Mouse (Mus musculus) embryonic facial prominence, embryonic 14.5 days (tissue): ENCODE measurements around the gene Tmem45a. TPM values are rescaled to one million over a fixed set of nuclear protein-coding genes. Genes with fewer than 3 reads are reported as not detected.

ENCODE experiments used
- ATAC-seq: fragments of 200-750 bp; cut with Nextera tagmentation; 2 replicates; pipeline ENCODE4 v1.8.0; 2017; ENCODE audit warnings: low read depth, moderate number of reproducible peaks, moderate TSS enrichment
- DNase-seq: peaks from one replicate; pipeline ENCODE4 v3.0.0-alpha.2; 2015; ENCODE audit warnings: low spot score
- H3K27ac ChIP-seq: fragments of 300-500 bp; sonication (generic); replicated peaks from 2 replicates; pipeline ENCODE4 v1.5.1; 2014; ENCODE audit warnings: low read depth, mild to moderate bottlenecking, low read length, moderate library complexity
- H3K27me3 ChIP-seq: fragments of 300-500 bp; sonication (generic); replicated peaks from 2 replicates; pipeline ENCODE4 v1.6.1; 2014; ENCODE audit warnings: low read length; ENCODE audit not compliant: control insufficient read depth, insufficient read depth
- H3K36me3 ChIP-seq: fragments of 300-500 bp; sonication (generic); 2 replicates; pipeline ENCODE4 v1.6.1; 2014; ENCODE audit warnings: low read length, mixed read lengths; ENCODE audit not compliant: control insufficient read depth, insufficient read depth
- H3K4me1 ChIP-seq: fragments of 300-500 bp; sonication (generic); 2 replicates; pipeline ENCODE4 v1.6.1; 2014; ENCODE audit warnings: antibody characterized with exemption, low read length; ENCODE audit not compliant: control insufficient read depth, insufficient read depth
- H3K4me2 ChIP-seq: fragments of 300-500 bp; sonication (generic); 2 replicates; pipeline ENCODE4 v1.6.1; 2014; ENCODE audit warnings: low read depth, mild to moderate bottlenecking, low read length, moderate library complexity, mixed read lengths
- H3K4me3 ChIP-seq: fragments of 300-500 bp; sonication (generic); 2 replicates; pipeline ENCODE4 v1.5.1; 2014; ENCODE audit warnings: low read depth, mild to moderate bottlenecking, low read length
- H3K9ac ChIP-seq: fragments of 300-500 bp; sonication (generic); 2 replicates; pipeline ENCODE4 v1.6.1; 2014; ENCODE audit warnings: low read depth, mild to moderate bottlenecking, low read length, moderate library complexity, mixed read lengths
- H3K9me3 ChIP-seq: fragments of 300-500 bp; sonication (generic); 2 replicates; pipeline ENCODE4 v1.6.1; 2016; ENCODE audit warnings: low read length; ENCODE audit not compliant: control insufficient read depth
- WGBS: fragments of 180-500 bp; shearing (Covaris S2); extraction: QIAGEN DNeasy Blood & Tissue Kit; methylation state at CpG from one replicate; pipeline ENCODE4 v1.1.7; 2014; 5-methylcytosine and 5-hydroxymethylcytosine counted together
- polyA plus RNA-seq: library from polyadenylated mRNA; unstranded; fragments of >200 nt; fragmentation: Nextera tagmentation; extraction: Ambion mirVana; gene quantifications from 2 replicates; pipeline ENCODE4 v1.2.1, GENCODE M21; 2014

Tmem45a gene
- polyA plus RNA-seq, 1 experiment from 2014 or later: 71.5 TPM

DNA sequence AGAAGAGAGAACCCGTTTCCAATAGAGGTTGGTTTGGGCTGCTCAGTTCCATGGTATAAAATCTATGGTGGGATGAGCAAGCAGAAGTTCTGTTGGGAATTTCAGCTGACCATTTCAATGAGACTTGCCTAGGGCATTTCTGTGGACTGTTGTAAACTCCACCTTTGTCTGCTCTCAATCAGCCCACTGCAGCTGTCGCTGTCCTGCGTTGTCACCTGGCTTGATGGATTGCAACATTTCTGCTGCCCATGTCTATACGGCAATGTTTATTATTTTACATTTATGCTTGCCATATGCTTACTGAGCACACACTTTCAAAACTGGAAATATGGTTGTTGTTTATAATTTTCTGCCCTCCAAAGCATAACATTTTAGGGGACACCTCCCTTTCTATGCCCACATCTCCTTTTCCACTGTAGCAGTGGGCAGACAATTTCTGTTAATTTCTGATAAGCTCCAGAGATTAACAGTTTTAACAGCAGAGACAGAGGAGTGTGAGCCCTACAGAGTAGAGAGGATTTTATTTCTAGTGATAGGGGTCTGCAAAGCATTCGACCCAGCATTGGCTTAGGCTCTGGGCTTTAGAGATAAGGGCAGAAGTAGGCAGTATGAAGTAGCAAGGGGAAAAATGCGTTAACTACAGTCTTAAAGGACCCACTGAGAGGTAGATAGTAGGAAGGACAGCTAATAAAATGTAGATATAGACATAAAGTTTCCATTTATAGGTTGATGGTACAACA lies 84.4 kb downstream of the Tmem45a start:
- H3K9ac ChIP-seq: no peak overlapping the region
- H3K9me3 ChIP-seq: no peaks in the 10 kb centered on the region
- no peaks in the 10 kb centered on the region for H3K4me1 ChIP-seq
- no peak overlapping the region for H3K4me2 ChIP-seq
- DNase-seq (no peak), ATAC-seq (no peak)
- WGBS: 72% methylated on average over 6 of the region's 6 CpGs
- no peak overlapping the region for H3K27ac ChIP-seq
- H3K36me3 ChIP-seq: no peaks in the 10 kb centered on the region
- H3K4me3 ChIP-seq: no peak overlapping the region
- no peaks in the 10 kb centered on the region for H3K27me3 ChIP-seq

DNA sequence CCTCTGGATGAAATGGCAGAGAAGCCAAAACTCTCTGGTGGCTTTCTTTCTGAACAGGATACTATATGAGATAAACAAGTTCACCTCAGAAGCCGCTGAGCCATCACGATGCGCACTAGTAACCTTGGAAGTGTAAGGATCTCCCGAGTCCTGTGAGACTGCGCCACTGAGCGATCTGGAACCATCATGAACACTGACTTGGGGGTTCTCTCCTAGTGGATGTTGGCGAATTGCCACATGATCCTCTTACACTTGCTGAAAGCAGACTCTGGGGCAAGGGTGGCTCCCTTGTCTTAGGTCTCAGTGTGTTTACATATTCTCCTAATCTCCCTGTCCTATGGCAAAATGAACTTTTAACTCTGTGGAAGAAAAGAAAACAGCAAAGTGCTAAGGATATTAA lies 85.0 kb downstream of the Tmem45a start:
- DNase-seq (peak; percentile 25), ATAC-seq (no peak)
- H3K36me3 ChIP-seq: no peaks in the 10 kb centered on the region
- WGBS: 78% methylated on average over 7 of the region's 7 CpGs
- no peaks in the 10 kb centered on the region for H3K9me3 ChIP-seq
- H3K27me3 ChIP-seq: no peaks in the 10 kb centered on the region
- H3K9ac ChIP-seq: no peak overlapping the region
- no peak overlapping the region for H3K27ac ChIP-seq
- no peak overlapping the region for H3K4me3 ChIP-seq
- H3K4me2 ChIP-seq: no peak overlapping the region
- H3K4me1 ChIP-seq: no peaks in the 10 kb centered on the region

DNA sequence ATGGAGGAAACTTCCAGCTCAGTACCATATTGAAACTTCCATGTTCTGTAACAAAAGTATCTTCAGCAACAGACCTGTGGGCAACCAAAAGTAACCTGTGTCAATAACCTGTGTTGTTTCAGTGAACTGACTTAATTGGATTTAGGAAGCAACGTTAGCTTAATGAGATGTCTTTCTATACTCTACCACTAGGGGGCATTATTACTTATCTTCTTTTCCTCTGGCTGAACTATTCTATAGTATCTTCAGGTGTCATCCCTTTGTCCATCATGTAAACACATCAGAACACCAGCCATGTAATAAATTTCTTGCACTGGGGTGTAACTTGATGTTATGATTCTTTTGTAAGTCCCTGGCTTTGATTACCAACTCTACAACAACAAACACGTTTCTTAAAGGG lies 85.5 kb downstream of the Tmem45a start:
- no peaks in the 10 kb centered on the region for H3K27me3 ChIP-seq
- ATAC-seq (no peak), DNase-seq (peak; percentile 24)
- no peak overlapping the region for H3K4me3 ChIP-seq
- H3K4me2 ChIP-seq: no peak overlapping the region
- H3K4me1 ChIP-seq: no peaks in the 10 kb centered on the region
- H3K9me3 ChIP-seq: no peaks in the 10 kb centered on the region
- no peaks in the 10 kb centered on the region for H3K36me3 ChIP-seq
- H3K27ac ChIP-seq: no peak overlapping the region
- no peak overlapping the region for H3K9ac ChIP-seq
- WGBS: 37% methylated on average over 2 of the region's 2 CpGs

DNA sequence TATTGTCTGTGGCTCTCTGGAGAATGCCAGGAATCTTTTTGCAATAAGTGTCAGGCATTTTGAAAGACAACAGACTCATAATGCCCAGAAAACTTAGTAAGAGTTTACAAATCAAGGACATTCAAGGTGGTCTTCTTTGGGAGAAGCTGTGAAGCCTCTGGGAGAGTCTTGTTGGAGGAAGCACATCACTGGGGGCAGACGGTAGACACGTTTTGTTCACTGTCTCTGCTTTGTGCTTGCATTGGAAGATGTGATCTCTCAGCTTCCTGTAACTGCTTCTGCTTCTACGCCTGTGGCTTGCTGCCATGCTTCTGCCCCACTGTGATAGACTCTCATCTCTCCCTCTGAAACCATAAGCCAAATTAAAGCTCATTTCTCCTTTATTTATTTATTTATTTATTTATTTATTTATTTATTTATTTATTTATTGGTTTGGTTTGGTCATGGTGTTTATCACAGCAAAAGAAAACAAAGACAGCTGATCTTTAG lies 86.4 kb downstream of the Tmem45a start:
- Histone ChIP-seq H3K27ac (no peak overlapping the region), H3K36me3 (no peaks in the 10 kb centered on the region), H3K4me2 (no peak overlapping the region), H3K4me1 (no peaks in the 10 kb centered on the region), H3K27me3 (no peaks in the 10 kb centered on the region), H3K9ac (no peak overlapping the region), H3K4me3 (no peak overlapping the region), H3K9me3 (no peaks in the 10 kb centered on the region)
- WGBS: 83% methylated on average over 3 of the region's 3 CpGs
- ATAC-seq (no peak), DNase-seq (no peak)

DNA sequence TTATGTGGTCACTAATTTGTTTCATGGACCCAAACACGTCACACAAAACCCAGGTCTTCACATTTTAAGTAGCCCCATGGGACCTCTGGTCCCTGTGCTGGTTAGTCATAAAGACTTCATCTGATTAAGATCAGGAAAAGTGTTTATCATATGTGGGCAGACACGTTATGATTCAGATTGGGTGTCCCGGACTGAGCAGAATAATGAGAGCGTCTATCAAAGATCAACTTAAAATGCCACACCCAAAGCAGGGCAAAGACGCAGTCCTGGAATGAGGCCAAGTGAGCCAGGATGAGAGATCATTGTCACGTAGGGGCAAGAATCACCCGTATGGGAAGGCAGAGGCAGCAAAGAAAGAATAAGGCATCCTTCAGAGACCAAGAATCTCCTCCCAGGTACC lies 87.1 kb downstream of the Tmem45a start:
- Histone ChIP-seq H3K4me1 (no peaks in the 10 kb centered on the region), H3K36me3 (no peaks in the 10 kb centered on the region), H3K27ac (no peak overlapping the region), H3K9ac (no peak overlapping the region), H3K4me2 (no peak overlapping the region), H3K9me3 (no peaks in the 10 kb centered on the region), H3K4me3 (no peak overlapping the region), H3K27me3 (no peaks in the 10 kb centered on the region)
- DNase-seq (no peak), ATAC-seq (no peak)
- WGBS: 74% methylated on average over 7 of the region's 7 CpGs

DNA sequence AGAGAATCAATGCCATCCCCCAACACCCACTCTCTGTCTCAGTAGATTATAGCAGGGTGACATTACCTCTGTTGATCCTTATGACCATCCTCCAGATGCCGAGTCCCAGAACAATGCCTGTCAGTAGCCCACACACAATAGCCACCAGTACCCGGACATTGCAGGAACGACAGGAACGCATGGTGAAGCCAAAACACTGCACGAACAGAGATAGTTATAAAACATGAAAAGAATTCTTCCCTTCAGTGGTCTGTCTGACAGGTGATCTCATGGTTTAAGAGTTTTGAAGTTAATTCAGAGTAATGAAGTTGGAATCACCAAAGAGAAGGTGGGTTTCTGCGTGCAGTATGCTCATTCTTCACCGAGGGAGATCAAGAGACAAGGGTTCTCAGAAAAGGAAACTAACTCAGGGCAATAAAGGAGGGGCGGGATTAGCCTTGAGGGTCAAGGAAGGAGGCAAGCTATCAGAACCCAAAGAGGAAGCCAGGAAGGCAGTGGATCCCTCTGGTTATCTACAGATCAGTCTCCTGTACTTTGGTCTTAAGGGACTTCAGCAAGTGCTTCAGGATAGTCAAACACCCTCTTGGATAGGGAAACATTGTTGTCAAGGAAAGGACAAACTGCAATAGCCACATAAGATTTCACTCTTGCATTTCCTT lies 90.4 kb downstream of the Tmem45a start, which contains the start of gene Adgrg7:
Gene Adgrg7, minus strand, starts transcription at position 375 of the 659 bp plus-strand sequence.
- no peaks in the 10 kb centered on the region for H3K9me3 ChIP-seq
- H3K4me1 ChIP-seq: no peaks in the 10 kb centered on the region
- no peaks in the 10 kb centered on the region for H3K36me3 ChIP-seq
- H3K4me2 ChIP-seq: no peak within 1 kb of the TSS
- no peaks in the 10 kb centered on the region for H3K27me3 ChIP-seq
- H3K9ac ChIP-seq: no peak within 1 kb of the TSS
- 78% methylated on average over 8 of the region's 8 CpGs for WGBS
- DNase-seq: no peak
- ATAC-seq: no peak
- no peak within 1 kb of the TSS for H3K27ac ChIP-seq
- H3K4me3 ChIP-seq: no peak within 1 kb of the TSS

DNA sequence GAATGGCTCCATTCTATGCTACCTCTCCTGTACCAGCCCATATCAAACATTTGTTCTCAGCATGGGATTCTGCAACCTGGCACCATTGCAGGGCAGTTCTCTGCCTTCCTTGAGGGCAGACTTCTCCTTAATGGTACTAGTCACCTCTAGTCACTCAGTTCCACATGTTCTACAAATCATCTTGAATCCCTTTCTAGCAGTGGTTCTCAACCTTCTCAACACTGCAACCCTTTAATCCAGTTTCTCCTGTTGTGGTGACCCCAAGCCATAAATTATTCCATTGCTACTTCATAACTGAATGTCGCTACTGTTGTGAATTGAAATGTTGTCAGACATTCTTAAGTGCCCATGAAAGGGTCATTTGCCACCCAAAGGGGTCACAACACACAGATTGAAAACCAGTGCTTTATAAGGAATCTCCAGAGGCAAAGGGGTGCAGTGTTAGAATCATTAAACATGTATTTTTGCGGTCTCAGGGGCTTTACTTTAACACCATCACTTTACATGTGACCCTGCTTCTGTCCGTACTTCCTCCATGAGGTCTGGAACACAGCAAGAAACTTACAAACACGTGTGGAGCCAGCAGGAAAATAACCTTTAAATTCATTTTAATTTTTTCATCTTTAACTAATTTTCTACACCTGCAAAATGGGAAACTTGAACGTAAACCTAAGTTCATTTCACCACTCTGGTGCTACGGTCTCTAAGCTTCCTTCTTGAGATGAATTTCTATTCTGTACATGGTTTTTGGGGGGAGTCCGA lies 91.4 kb downstream of the Tmem45a start:
- WGBS: 72% methylated on average over 7 of the region's 7 CpGs

DNA sequence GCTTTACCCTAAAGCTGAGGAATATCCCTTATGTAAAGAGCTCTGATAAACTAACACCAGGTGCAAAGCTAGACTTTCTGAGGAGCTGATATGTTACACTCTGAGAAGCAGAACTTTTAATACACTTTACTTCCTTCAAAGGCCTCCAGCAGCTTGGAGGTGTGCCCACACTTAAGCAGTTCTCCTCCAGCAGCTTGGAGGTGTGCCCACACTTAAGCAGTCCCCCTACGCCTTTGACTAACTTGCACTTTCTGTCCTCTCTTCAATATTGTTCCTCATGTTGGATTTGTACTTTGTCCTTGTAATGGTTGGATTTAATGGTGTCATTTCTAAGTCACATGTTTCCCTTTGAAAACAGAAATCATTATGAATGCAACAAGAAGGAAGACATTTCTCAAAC lies 92.2 kb downstream of the Tmem45a start:
- ATAC-seq (no peak), DNase-seq (peak; percentile 13)
- 69% methylated on average over 1 of the region's 1 CpGs for WGBS
- Histone ChIP-seq H3K4me3 (no peak overlapping the region), H3K27ac (no peak overlapping the region), H3K9ac (no peak overlapping the region), H3K4me2 (no peak overlapping the region), H3K4me1 (no peaks in the 10 kb centered on the region), H3K27me3 (no peaks in the 10 kb centered on the region), H3K36me3 (no peaks in the 10 kb centered on the region), H3K9me3 (no peaks in the 10 kb centered on the region)

More for the DNA sequence above, 91.4 kb downstream of the Tmem45a start:
- H3K36me3 ChIP-seq: no peaks in the 10 kb centered on the region
- H3K27ac ChIP-seq: no peak overlapping the region
- H3K9me3 ChIP-seq: no peaks in the 10 kb centered on the region
- H3K27me3 ChIP-seq: no peaks in the 10 kb centered on the region
- ATAC-seq: no peak
- no peak overlapping the region for H3K4me3 ChIP-seq
- H3K9ac ChIP-seq: no peak overlapping the region
- no peak overlapping the region for H3K4me2 ChIP-seq
- H3K4me1 ChIP-seq: no peaks in the 10 kb centered on the region
- DNase-seq: no peak
